Mouse (Mus musculus): ENCODE data around the gene Vwa3a. TPM values are rescaled to one million over a fixed set of nuclear protein-coding genes. Genes with fewer than 3 reads are reported as not detected.
A peak's percentile ranks its signal among the peaks of the same experiment; 100 is the strongest.
"Not testable (repeated sequence)": the region's sequence is repeated elsewhere in the genome, so short reads cannot be mapped to it uniquely, and the experiment has no call there.

The Vwa3a gene
- polyA plus RNA-seq (2012; rRNA removed): 9.5 and 11.2 TPM in 2 replicates

DNA sequence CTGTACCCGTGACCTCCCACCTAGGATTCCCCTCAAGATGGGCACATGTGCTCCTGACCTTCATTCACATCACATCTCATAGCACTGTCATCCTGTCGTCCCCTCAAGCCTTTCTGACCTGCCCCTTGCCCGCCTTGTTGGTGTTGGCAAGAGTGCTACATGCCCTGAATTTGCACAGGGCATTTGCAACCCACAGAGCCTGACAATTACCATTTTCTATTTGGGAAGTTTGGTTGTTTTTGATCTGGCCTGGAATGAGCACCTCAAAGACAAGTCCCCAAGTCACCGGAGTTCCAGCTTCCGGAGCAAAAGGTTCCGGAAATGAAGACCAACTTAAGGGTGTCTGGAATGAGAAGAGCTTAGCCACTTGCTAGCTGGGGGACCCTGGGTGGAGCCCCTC lies at the start of gene Vwa3a:
Gene Vwa3a, plus strand, starts transcription at position 301 of the 400 bp plus-strand sequence.
- DNase-seq (ENCODE audit: extremely low spot score in 1 of 2, low spot score in 1 of 2): no peak

DNA sequence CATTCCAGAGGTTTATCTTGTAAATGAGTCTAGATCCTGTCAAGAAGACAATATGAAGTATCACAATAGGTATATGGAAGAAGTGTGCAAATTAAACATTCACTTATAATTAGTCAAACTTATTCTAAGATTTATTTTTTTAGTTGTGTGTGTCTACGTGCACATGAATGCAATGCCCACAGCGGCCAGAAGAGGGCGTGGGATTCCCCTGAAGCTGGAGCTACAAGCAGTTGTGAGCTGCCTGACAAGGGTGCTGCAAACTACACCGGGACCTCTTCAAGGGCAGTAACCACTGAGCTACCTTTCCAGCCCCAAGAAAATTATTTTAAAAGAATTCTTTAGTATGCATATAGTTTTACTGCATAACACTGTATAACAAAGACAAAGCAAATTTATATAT lies 48.5 kb upstream of the Vwa3a start:
- no peak for DNase-seq (ENCODE audit: extremely low spot score in 1 of 2, low spot score in 1 of 2)

DNA sequence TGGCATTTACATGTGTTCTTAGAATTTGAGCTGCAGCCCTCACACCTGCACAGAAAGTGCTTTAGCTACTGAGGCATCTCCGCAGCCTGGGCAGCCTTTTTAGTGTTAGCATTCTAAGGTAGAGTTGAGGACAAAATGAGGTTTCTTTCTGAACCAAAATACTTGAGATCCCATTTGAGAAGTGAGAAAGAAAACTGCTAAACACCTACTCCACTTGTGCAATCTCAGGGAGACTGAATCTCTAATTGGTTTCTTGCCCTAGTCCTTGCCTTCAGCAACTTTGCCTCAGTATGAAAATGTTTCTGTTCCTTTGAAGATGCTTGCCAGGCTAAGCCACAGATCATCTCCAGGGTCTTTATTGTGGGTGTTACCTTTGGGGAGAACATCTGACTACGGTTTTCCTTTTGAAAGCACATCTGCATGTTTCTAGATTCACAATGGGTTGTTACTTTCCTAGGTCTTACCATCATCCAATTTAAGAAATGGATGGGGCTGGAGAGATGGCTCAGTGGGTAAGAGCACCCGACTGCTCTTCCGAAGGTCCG lies 45.2 kb upstream of the Vwa3a start:
- no peak for DNase-seq (ENCODE audit: extremely low spot score in 1 of 2, low spot score in 1 of 2)

DNA sequence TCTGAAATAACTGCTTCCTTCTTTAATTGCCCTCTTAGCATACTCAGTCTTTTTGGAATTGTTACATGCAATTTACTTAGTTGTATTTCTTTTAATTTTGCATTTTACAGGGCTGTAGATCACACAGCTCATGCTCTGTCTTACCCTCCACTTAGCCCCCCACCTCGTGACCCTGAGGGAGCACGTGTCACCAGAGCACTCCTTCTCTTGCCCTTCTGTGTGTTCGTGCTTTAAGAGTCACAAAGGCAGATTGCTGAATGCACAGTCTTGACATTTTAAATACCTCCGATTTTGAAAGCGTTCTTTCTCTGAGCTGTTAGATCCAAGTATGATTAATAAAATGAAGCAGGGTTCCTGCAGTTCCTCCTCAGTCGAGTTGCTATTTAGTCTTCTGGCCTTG lies 43.9 kb upstream of the Vwa3a start:
- DNase-seq (ENCODE audit: extremely low spot score in 1 of 2, low spot score in 1 of 2): no peak

GRCm38 (mm10) chr7:120695641-120696040 lies 43.5 kb upstream of the Vwa3a start:
- no peak for DNase-seq (ENCODE audit: extremely low spot score in 1 of 2, low spot score in 1 of 2)

DNA sequence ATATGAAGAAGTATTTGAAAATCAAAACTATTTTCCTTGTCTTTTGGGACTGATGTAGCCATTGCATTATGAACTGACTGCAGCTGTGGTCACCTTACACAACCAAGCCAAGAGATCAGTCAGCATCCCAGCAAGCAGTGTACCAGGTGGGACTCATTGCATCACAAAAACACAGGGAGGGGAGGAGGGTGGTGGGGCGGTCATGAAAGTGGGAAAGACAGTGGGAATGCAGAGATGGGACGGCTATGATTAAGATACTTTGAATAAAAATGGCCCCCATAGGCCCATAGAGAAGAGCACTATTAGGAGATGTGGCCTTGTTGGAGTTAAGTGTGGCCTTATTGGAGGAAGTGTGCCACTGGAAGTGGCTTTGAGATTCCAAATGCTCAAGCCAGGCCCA lies 42.8 kb upstream of the Vwa3a start:
- no peak for DNase-seq (ENCODE audit: extremely low spot score in 1 of 2, low spot score in 1 of 2)

- no peak for DNase-seq (ENCODE audit: extremely low spot score in 1 of 2, low spot score in 1 of 2)
Observed at GRCm38 (mm10) chr7:120699586-120699985, 39.5 kb upstream of the Vwa3a start.

- no peak for DNase-seq (ENCODE audit: extremely low spot score in 1 of 2, low spot score in 1 of 2)
Observed at GRCm38 (mm10) chr7:120703888-120704287, 35.2 kb upstream of the Vwa3a start.

DNA sequence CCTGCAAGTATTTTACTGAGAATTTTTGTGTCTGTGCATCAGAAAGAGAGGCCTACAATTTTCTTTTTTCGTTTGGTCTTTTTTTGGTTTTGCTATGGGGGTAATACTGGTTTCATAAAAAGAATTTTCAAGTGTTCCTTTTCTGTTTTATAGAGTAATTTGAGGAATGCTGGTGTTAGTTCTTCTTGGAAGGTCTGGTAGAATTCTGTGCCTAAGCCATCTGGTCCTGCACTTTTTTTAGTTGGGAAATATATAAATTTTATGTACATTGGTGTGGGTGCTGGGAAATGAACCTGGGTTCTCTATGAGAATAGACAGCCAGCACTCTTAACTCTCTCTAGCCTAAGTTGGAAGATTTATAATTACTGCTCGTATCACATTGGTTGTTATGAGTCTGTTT lies 27.0 kb upstream of the Vwa3a start:
- peak; percentile 33 to 60 for DNase-seq (ENCODE audit: extremely low spot score in 1 of 2, low spot score in 1 of 2)

DNA sequence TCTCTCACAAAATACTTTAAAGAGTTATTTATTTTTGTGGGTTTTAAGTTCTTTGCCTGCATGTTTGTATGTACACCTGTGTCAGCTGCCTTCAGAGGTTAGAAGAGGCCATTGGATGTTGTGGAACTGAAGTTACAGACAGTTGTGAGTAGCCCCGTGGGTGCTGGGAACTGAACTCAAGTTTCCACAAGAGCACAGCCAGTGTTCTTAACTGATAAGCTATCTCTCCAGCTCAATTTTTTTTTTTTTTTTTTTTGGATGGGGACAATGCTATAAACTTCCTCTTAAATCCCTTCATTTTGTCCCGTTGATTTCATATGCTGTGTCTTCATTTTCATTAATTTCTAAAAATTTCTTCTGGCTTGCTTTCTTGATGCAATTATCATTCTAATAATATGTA lies 25.9 kb upstream of the Vwa3a start:
- DNase-seq (ENCODE audit: extremely low spot score in 1 of 2, low spot score in 1 of 2): no peak

DNA sequence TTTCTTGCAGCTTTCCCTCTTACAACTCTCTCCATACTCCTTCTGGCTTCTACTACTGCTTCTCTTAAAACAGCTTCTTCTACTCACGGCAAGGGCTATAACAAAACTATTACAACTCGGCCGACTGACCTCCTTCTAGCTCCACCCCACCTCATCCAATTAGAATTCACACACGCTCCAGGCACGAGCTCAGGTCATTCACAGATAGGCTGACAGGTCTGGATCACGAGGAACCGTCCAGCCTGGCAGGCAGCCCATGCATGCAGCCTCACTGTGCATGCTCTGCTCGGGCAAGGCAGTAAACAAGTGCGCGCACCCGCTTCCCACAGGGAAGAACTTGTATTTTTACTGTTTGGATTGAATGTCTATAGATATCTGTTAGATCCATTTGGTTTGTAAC lies 25.2 kb upstream of the Vwa3a start:
- DNase-seq (ENCODE audit: extremely low spot score in 1 of 2, low spot score in 1 of 2): not testable (repeated sequence)

- no peak for DNase-seq (ENCODE audit: extremely low spot score in 1 of 2, low spot score in 1 of 2)
Observed at GRCm38 (mm10) chr7:120717261-120717660, 21.9 kb upstream of the Vwa3a start.

DNA sequence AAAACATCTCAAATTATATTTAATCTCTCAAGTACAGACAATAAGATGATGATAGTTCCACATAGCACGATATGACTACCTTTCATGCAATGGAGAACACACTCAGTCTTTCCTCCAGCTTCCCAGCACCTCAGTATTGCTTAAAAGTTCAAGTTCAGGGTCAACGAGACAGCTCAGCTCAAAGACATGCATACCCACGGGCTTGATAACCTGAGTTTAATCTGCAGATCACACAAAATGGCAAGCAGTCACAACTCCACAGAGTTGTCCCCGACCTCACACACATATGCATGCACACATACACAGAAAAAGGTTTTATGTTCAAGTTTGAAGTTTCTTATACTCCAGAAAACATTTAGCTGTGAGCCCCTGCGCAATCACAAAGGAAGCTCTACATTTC lies 18.1 kb upstream of the Vwa3a start:
- DNase-seq (ENCODE audit: extremely low spot score in 1 of 2, low spot score in 1 of 2): no peak

DNA sequence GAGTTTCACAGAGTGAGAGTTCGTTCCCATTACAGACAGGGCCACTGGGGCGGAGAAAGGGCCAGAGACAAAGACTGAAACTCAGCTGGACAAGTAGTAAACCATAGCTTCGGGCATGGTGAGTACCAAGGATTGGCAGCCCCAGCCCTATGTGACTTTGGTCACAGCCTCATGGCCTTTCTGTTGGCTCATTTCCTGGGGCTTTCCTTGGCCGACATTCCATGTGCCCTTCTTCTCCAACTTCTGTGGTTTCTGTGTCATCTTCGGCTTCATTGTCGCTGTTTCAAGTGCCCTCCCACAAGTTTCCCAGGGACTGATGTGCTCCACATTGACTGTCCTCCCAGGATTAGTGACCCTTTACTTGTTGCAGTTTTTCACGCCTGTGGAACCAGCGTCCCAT lies 17.7 kb upstream of the Vwa3a start:
- no peak for DNase-seq (ENCODE audit: extremely low spot score in 1 of 2, low spot score in 1 of 2)

- no peak for DNase-seq (ENCODE audit: extremely low spot score in 1 of 2, low spot score in 1 of 2)
Observed at GRCm38 (mm10) chr7:120722063-120722462, 17.1 kb upstream of the Vwa3a start.

- DNase-seq (ENCODE audit: extremely low spot score in 1 of 2, low spot score in 1 of 2): peak; percentile 27 to 51
Observed at GRCm38 (mm10) chr7:120722839-120723278, 16.3 kb upstream of the Vwa3a start.

- peak in 1 of 2 experiments; percentile 82 for DNase-seq (ENCODE audit: extremely low spot score in 1 of 2, low spot score in 1 of 2)
Observed at GRCm38 (mm10) chr7:120727581-120727980, 11.5 kb upstream of the Vwa3a start.

DNA sequence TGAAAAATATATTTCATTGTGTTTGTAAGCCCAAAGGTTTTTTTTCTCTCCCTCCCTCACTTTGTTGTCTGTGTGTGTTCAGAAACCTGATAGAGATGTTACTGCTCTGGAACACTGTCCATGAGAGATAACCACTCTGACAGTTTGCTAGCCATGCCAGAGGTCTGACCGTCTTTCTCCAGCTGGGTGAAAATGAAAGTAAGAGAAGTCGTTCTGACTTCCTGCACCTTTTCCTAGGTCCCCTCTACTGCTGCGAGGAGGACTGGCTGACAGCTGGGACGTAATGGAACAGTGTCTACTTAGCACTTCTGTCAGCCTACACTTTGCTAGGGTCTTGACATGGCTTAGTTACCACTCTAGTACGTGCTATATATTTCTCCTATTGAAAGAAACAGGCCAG lies 9.5 kb upstream of the Vwa3a start:
- DNase-seq (ENCODE audit: extremely low spot score in 1 of 2, low spot score in 1 of 2): no peak

DNA sequence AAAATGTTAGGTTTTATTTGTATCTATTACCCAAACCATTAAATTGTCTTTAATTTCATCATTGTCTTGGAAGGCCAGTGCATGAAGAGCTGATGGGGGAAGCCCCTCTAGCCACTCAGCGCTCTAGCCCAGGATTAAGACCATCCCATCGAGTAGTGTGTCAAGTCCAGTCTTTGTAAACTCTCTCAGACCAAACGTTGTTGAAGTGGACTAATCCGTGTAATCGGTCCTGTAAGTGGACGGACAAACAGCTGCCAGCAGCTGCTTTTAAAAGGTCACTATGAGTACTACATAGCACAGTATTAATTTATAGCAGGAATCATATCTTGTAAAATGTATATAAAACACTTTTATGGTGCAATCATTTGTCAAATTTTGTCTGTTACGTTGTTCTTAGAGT lies 6.2 kb upstream of the Vwa3a start:
- DNase-seq (ENCODE audit: extremely low spot score in 1 of 2, low spot score in 1 of 2): no peak

DNA sequence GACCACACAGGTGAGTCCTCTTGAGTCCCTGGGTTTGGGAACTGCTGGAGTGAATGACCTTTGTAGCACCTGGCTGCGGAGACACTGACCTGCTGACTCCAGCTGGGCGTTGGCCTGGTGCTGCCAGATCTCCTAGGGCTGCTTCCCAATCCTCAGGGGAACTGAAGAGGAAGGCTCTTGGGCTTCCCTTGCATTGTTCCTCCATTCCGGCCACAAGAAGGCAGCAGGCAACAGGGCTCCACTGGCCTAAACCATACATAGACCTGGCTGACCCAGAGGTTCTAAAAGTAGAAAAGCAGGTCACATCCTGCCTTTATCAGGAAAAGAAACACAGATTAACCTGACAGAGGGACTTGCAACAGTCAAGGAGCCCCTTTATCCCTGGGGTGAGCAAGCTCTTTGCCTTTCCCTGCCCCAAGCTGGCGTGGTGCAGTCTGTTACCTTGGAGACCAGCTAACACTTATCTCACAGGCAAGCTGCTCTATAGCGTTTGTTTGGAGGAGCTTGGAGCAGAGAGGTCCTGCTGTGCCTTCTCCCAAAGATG lies 512 bp downstream of the Vwa3a start:
- peak; percentile 62 to 66 for DNase-seq (ENCODE audit: extremely low spot score in 1 of 2, low spot score in 1 of 2)

DNA sequence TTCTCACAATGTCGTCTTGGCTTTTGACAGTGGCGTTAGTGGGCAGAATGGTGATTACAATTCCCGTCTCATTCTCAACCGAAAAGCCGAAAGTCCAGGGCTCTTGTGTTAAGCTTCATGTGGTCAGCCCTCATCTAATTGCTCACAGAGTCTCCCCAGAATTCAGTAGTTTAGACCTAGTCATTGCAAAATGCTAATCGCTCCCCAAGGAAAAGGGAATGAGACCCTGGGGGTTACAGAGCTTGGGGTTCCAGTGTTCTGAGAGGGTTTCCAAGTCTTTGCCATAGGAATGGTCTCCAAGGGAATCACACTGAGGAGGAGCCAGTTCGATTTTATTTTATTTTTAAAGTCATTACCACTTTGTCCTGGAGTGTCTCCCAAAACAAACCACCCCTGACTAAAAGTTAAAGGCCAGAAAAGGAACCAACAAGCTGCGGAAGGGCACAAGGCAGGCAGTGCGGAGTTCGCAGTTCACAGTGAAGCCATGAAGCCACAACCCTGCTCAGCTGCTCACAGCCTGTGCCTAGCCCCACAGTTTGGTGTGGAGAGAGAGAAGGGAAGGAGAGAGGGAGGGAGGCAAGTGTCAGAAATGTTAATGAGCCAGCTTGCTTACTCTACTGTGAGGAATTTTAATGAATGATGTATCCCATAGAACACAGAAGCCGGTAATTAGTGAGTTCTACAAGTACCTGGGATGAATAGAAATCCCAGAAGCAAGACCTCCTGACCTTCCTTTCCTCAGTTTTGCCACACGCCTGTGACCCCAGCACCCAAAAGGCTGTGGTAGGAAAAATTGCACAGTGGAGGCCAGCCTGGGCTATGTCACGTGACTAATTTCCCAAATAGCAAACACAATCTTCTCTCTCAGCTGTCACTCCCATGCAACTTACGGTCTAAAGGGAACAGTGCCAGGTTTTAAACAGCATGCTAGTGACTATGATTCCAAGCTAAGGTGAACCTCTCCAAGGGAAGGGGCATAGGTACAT lies 4.5 kb downstream of the Vwa3a start:
- DNase-seq (ENCODE audit: extremely low spot score in 1 of 2, low spot score in 1 of 2): no peak

DNA sequence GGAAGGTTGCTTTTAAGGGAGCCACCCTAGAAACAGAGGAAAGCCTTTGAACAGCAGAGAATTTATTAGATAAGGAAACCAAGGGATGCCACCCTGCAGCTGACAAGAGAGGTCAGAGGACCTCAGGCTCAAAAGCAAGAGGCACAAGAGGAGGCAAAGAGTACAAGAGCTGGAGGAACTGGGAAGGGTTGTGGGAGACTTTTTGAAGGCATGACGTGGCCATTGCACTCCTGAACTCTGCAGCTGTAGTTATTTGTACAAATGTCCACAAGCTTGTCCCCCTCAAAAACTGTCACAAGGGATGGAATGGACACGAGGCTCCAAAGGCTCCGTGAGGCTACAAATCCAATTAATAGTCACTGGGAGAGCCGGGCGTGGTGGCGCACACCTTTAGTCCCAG lies 5.5 kb downstream of the Vwa3a start:
- no peak for DNase-seq (ENCODE audit: extremely low spot score in 1 of 2, low spot score in 1 of 2)
